Mouse (Mus musculus): ENCODE data around the gene Ppp2r5d. TPM values are rescaled to one million over a fixed set of nuclear protein-coding genes. Genes with fewer than 3 reads are reported as not detected.

Gene Ppp2r5d
- polyA plus RNA-seq (2012; rRNA removed) (115 and 119 TPM in 2 replicates), polyA plus RNA-seq (2014; fragmentation: Nextera tagmentation; extraction: Ambion mirVana) (83.2 and 88.7 TPM in 2 replicates)

GRCm38 (mm10) chr17:46704887-46705835, at the start of gene Ppp2r5d:
Ppp2r5d (minus strand) TSS chr17:46705111.
- peak within 1 kb of the TSS; percentile 92 for H3K9ac ChIP-seq (ENCODE audit: low read depth, low read length, severe bottlenecking)
- no peaks in the 10 kb centered on the region for H3K27me3 ChIP-seq (ENCODE audit: control insufficient read depth, insufficient read depth, low read length)
- H3K4me1 ChIP-seq (ENCODE audit: control insufficient read depth, insufficient read depth, low read length), result peaks cover 22% of the 10 kb centered on the region
- TF ChIP-seq POLR2A (IDR thresholded peaks at IDR 0.05; ENCODE audit: borderline replicate concordance, extremely low read depth, insufficient read depth, insufficient read length), result peak; percentile 77
- H3K27ac ChIP-seq (replicated peaks; ENCODE audit: low read depth, low read length), result peak within 1 kb of the TSS; percentile 85
- H3K9me3 ChIP-seq (ENCODE audit: control insufficient read depth, low read length), result no peaks in the 10 kb centered on the region
- WGBS, result under 1% methylated on average over 48 of the region's 48 CpGs
- H3K36me3 ChIP-seq (ENCODE audit: control insufficient read depth, insufficient read depth, low read length), result no peaks in the 10 kb centered on the region
- peak within 1 kb of the TSS; percentile 73 for H3K4me2 ChIP-seq (replicated peaks; ENCODE audit: low read depth, low read length, severe bottlenecking)
- peak; percentile 99 for DNase-seq (ENCODE audit: low spot score)
- peak; percentile 96 for ATAC-seq (ENCODE audit: low FRiP score, low read depth)
- H3K4me3 ChIP-seq (replicated peaks; ENCODE audit: low read length), result peak within 1 kb of the TSS; percentile 91

GRCm38 (mm10) chr17:46751794-46752556, 47.1 kb upstream of the Ppp2r5d start, which contains the start of gene Cnpy3:
Cnpy3 (minus strand) TSS chr17:46752214.
- H3K9me3 ChIP-seq (ENCODE audit: control insufficient read depth, low read length), result no peaks in the 10 kb centered on the region
- TF ChIP-seq POLR2A (IDR thresholded peaks at IDR 0.05; ENCODE audit: borderline replicate concordance, extremely low read depth, insufficient read depth, insufficient read length), result 0 out of 2 replicates have a peak, but pooled peaks have one; percentile 54
- peak; percentile 99 for DNase-seq (ENCODE audit: low spot score)
- H3K36me3 ChIP-seq (ENCODE audit: control insufficient read depth, insufficient read depth, low read length), result peaks cover 4% of the 10 kb centered on the region
- H3K4me3 ChIP-seq (replicated peaks; ENCODE audit: low read length), result peak within 1 kb of the TSS; percentile 76
- peak within 1 kb of the TSS; percentile 59 for H3K4me2 ChIP-seq (replicated peaks; ENCODE audit: low read depth, low read length, severe bottlenecking)
- peak within 1 kb of the TSS; percentile 77 for H3K9ac ChIP-seq (ENCODE audit: low read depth, low read length, severe bottlenecking)
- H3K4me1 ChIP-seq (ENCODE audit: control insufficient read depth, insufficient read depth, low read length), result peaks cover 7% of the 10 kb centered on the region; the same call in 1 of the 2 replicates
- peak within 1 kb of the TSS; percentile 71 for H3K27ac ChIP-seq (replicated peaks; ENCODE audit: low read depth, low read length)
- no peaks in the 10 kb centered on the region for H3K27me3 ChIP-seq (ENCODE audit: control insufficient read depth, insufficient read depth, low read length)
- ATAC-seq (ENCODE audit: low FRiP score, low read depth), result peak; percentile 98
- WGBS, result 0% methylated on average over 35 of the region's 58 CpGs

DNA sequence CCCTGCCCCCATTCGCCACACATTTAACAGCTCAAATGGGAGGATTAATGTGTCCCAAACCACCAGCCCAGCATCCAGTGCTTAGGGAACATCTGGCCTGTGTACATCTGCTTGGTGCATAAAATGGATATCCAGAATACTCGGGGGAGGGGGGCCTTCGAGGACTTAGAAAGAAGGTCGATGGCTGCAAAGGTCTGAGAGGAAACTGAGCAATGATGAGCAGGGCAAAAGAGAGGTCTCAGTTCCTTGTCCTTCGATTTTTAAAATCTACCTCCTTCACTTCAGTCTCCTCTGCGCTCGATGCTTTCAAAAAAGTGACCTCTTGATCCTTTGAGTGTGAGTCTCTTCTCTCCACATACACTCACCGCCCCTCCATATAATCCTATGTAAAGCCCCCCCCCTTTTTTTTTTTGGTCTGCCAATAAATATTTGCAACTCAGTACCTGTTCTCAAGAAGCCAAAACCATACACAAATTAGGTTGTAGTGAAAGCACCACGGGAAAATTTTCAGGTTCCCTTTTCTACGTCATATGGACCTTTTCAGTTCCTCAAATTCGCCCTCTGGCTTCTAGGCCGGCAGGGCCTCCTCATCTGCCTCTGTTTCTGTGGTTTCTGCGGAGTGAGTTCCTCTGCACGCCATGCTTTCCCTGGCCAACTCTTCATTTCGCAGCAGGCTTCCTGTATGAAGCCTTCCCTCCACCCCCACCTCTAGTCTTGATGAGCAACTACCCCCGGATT, 46.3 kb upstream of the Ppp2r5d start:
- no peaks in the 10 kb centered on the region for H3K27me3 ChIP-seq (ENCODE audit: control insufficient read depth, insufficient read depth, low read length)
- peak overlapping the region; percentile 76 for H3K4me3 ChIP-seq (replicated peaks; ENCODE audit: low read length)
- H3K4me1 ChIP-seq (ENCODE audit: control insufficient read depth, insufficient read depth, low read length), result peaks cover 7% of the 10 kb centered on the region; the same call in 1 of the 2 replicates
- ATAC-seq (ENCODE audit: low FRiP score, low read depth), result peak; percentile 12; the same call in 1 of the 2 replicates
- peak overlapping the region; percentile 77 for H3K9ac ChIP-seq (ENCODE audit: low read depth, low read length, severe bottlenecking)
- TF ChIP-seq POLR2A (IDR thresholded peaks at IDR 0.05; ENCODE audit: borderline replicate concordance, extremely low read depth, insufficient read depth, insufficient read length), result no peak
- H3K4me2 ChIP-seq (replicated peaks; ENCODE audit: low read depth, low read length, severe bottlenecking), result peak overlapping the region; percentile 50
- no peaks in the 10 kb centered on the region for H3K9me3 ChIP-seq (ENCODE audit: control insufficient read depth, low read length)
- peaks cover 10% of the 10 kb centered on the region for H3K36me3 ChIP-seq (ENCODE audit: control insufficient read depth, insufficient read depth, low read length)
- 20% methylated on average over 16 of the region's 16 CpGs for WGBS
- peak; percentile 60 for DNase-seq (ENCODE audit: low spot score)
- peak overlapping the region; percentile 71 for H3K27ac ChIP-seq (replicated peaks; ENCODE audit: low read depth, low read length)

GRCm38 (mm10) chr17:46750580-46750979, 45.7 kb upstream of the Ppp2r5d start:
- WGBS, result 85% methylated on average over 4 of the region's 4 CpGs
- peak overlapping the region; percentile 77 for H3K9ac ChIP-seq (ENCODE audit: low read depth, low read length, severe bottlenecking)
- DNase-seq (ENCODE audit: low spot score) (no peak), ATAC-seq (ENCODE audit: low FRiP score, low read depth) (no peak)
- H3K27ac ChIP-seq (replicated peaks; ENCODE audit: low read depth, low read length), result 0 out of 2 replicates have a peak overlapping the region, but pooled peaks have one; percentile 1
- no peak for TF ChIP-seq POLR2A (IDR thresholded peaks at IDR 0.05; ENCODE audit: borderline replicate concordance, extremely low read depth, insufficient read depth, insufficient read length)
- peak overlapping the region; percentile 76 for H3K4me3 ChIP-seq (replicated peaks; ENCODE audit: low read length)
- peak overlapping the region; percentile 50; the same call in 1 of the 2 replicates for H3K4me2 ChIP-seq (replicated peaks; ENCODE audit: low read depth, low read length, severe bottlenecking)
- H3K36me3 ChIP-seq (ENCODE audit: control insufficient read depth, insufficient read depth, low read length), result peaks cover 15% of the 10 kb centered on the region
- H3K27me3 ChIP-seq (ENCODE audit: control insufficient read depth, insufficient read depth, low read length), result no peaks in the 10 kb centered on the region
- peaks cover 7% of the 10 kb centered on the region; the same call in 1 of the 2 replicates for H3K4me1 ChIP-seq (ENCODE audit: control insufficient read depth, insufficient read depth, low read length)
- H3K9me3 ChIP-seq (ENCODE audit: control insufficient read depth, low read length), result no peaks in the 10 kb centered on the region
